Mouse (Mus musculus) heart, embryonic 12.5 days (tissue): ENCODE measurements around the gene Ubxn2a. TPM values are rescaled to one million over a fixed set of nuclear protein-coding genes. Genes with fewer than 3 reads are reported as not detected.
"Not testable (repeated sequence)": the region's sequence is repeated elsewhere in the genome, so short reads cannot be mapped to it uniquely, and the experiment has no call there.

ENCODE experiments used
- ATAC-seq: fragments of 200-750 bp; cut with Nextera tagmentation; 2 replicates; pipeline ENCODE4 v1.8.0; 2017; ENCODE audit warnings: moderate TSS enrichment, moderate library complexity; ENCODE audit not compliant: insufficient number of reproducible peaks, low FRiP score
- H3K27ac ChIP-seq: fragments of 300-500 bp; sonication (generic); 2 replicates; pipeline ENCODE4 v1.5.1; 2016; ENCODE audit warnings: mild to moderate bottlenecking, moderate library complexity; ENCODE audit not compliant: poor library complexity, severe bottlenecking
- H3K27me3 ChIP-seq: fragments of 300-500 bp; sonication (generic); replicated peaks from 2 replicates; pipeline ENCODE4 v1.6.1; 2016; ENCODE audit warnings: mild to moderate bottlenecking, moderate library complexity
- H3K36me3 ChIP-seq: fragments of 300-500 bp; sonication (generic); 2 replicates; pipeline ENCODE4 v1.6.1; 2016; ENCODE audit warnings: mild to moderate bottlenecking, moderate library complexity
- H3K4me1 ChIP-seq: fragments of 300-500 bp; sonication (generic); replicated peaks from 2 replicates; pipeline ENCODE4 v1.6.1; 2016; ENCODE audit warnings: mild to moderate bottlenecking
- H3K4me2 ChIP-seq: fragments of 300-500 bp; sonication (generic); 2 replicates; pipeline ENCODE4 v1.6.1; 2016; ENCODE audit warnings: mild to moderate bottlenecking, moderate library complexity
- H3K4me3 ChIP-seq: fragments of 300-500 bp; sonication (generic); 2 replicates; pipeline ENCODE4 v1.5.1; 2016; ENCODE audit warnings: mild to moderate bottlenecking
- H3K9ac ChIP-seq: fragments of 300-500 bp; sonication (generic); 2 replicates; pipeline ENCODE4 v1.6.1; 2016; ENCODE audit warnings: mild to moderate bottlenecking, moderate library complexity
- H3K9me3 ChIP-seq: fragments of 300-500 bp; sonication (generic); replicated peaks from 2 replicates; pipeline ENCODE4 v1.6.1; 2016; ENCODE audit warnings: mild to moderate bottlenecking, moderate library complexity
- WGBS: fragments of 180-500 bp; shearing (Covaris S2); methylation state at CpG from one replicate; pipeline ENCODE4 v1.1.7; 2016; 5-methylcytosine and 5-hydroxymethylcytosine counted together
- polyA plus RNA-seq: library from polyadenylated mRNA; unstranded; fragments of >200 nt; fragmentation: Nextera tagmentation; extraction: Ambion mirVana; gene quantifications from 2 replicates; pipeline ENCODE4 v1.2.1, GENCODE M21; 2016

Ubxn2a gene
- polyA plus RNA-seq, 1 experiment from 2014 or later: 36.0 TPM

DNA sequence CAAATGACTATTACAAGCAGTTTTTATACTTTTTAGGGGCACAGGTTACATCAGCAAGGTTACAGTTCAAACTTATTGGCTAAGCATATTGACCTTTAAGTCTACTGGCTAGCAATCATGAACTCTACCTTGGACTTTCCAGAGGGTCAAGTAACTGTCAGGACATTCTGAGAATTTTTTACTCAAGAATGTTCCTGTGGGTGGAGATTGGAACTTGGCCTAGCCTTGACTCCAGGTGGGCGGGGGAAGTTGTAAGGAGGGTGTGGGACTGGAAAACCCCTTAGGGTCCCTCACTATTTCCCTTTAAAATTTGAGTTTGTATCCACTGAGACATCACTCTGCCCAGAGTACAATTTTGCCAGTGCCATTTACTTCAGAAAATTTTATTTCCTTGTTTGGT lies 3.0 kb upstream of the Ubxn2a start:
- not testable (repeated sequence) for H3K9ac ChIP-seq, H3K9me3 ChIP-seq, H3K4me3 ChIP-seq, H3K27me3 ChIP-seq, H3K36me3 ChIP-seq, H3K27ac ChIP-seq, H3K4me2 ChIP-seq, H3K4me1 ChIP-seq, ATAC-seq
- WGBS: 88% methylated on average over 1 of the region's 1 CpGs

DNA sequence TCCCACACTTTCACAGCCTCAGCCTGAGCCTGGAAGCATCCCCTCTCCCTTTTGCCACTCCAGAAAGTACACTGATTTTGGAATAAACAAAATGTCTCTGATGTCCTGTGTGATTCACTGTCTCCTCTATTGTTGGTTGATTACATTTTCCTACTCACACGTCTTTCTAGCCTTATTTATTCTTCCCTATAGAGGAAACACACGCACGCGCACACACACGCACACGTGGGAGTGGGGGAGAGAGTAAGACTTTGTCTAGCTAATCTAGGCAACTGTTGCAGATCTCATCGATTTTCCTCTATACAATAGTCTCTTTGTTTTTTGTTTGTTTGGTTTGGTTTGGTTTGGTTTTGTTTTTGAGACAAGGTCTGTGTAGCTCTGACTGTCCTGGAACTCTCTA lies 886 bp upstream of the Ubxn2a start:
- H3K36me3 ChIP-seq: no peaks in the 10 kb centered on the region
- H3K4me1 ChIP-seq: no peaks in the 10 kb centered on the region
- no peak overlapping the region for H3K9ac ChIP-seq
- H3K4me2 ChIP-seq: no peak overlapping the region
- no peaks in the 10 kb centered on the region for H3K27me3 ChIP-seq
- 89% methylated on average over 7 of the region's 7 CpGs for WGBS
- H3K27ac ChIP-seq: no peak overlapping the region
- H3K4me3 ChIP-seq: no peak overlapping the region
- ATAC-seq: no peak
- H3K9me3 ChIP-seq: no peaks in the 10 kb centered on the region

DNA sequence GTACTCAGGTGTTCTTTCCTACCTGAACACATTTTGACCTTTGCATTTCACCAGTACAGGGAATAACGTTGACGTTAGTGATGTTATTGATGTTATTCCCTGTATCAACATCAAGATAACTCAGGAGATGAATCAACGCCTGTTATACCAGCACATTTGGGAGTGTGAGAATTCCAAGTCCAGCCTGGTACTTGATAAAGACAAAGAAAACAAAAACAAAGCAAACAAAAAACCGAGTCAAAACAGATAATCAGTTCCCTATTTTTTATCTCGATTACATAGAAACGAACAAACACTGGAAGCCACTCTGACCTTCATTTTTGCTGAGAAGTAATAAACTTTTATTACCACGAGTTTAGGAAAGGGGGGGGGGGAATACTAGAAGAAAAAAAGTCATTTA lies 1.0 kb downstream of the Ubxn2a start:
- H3K9me3 ChIP-seq: no peaks in the 10 kb centered on the region
- H3K27me3 ChIP-seq: no peaks in the 10 kb centered on the region
- 0 out of 2 replicates have a peak, but pooled peaks cover 5% of the 10 kb centered on the region for H3K36me3 ChIP-seq
- no peaks in the 10 kb centered on the region for H3K4me1 ChIP-seq
- peak overlapping the region; percentile 86 for H3K4me2 ChIP-seq
- ATAC-seq: no peak
- 41% methylated on average over 7 of the region's 7 CpGs for WGBS
- H3K27ac ChIP-seq: no peak overlapping the region
- peak overlapping the region; percentile 87; the same call in 1 of the 2 replicates for H3K9ac ChIP-seq
- peak overlapping the region; percentile 82 for H3K4me3 ChIP-seq

- no peaks in the 10 kb centered on the region for H3K27me3 ChIP-seq
- H3K27ac ChIP-seq: no peak overlapping the region
- 80% methylated on average over 7 of the region's 7 CpGs for WGBS
- no peak overlapping the region for H3K9ac ChIP-seq
- H3K9me3 ChIP-seq: no peaks in the 10 kb centered on the region
- H3K36me3 ChIP-seq: peaks cover 10% of the 10 kb centered on the region; the same call in 1 of the 2 replicates
- H3K4me3 ChIP-seq: no peak overlapping the region
- H3K4me2 ChIP-seq: no peak overlapping the region
- ATAC-seq: no peak
- H3K4me1 ChIP-seq: no peaks in the 10 kb centered on the region
Observed at GRCm38 (mm10) chr12:4905946-4906345, 1.6 kb downstream of the Ubxn2a start.

DNA sequence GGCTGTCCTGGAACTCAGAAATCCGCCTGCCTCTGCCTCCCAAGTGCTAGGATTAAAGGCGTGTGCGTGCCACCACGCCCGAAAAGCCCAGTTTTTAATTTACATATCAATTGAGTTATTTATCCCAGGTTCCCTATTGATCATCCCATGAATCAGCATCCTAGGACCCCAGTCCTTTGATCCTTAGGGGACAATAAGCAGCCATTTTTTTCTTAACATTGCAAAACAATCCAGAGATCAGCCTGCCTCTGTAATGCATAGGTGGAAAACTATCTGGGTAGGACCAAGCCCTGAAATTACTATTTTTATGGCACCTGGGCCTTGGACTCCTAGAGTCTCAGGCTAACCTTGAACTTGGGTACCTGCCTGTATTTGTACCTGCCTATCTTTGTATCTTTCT lies 9.5 kb downstream of the Ubxn2a start:
- Histone ChIP-seq H3K4me1 (no peaks in the 10 kb centered on the region), H3K27me3 (no peaks in the 10 kb centered on the region), H3K9me3 (no peaks in the 10 kb centered on the region), H3K4me3 (no peak overlapping the region), H3K36me3 (peaks cover 26% of the 10 kb centered on the region), H3K4me2 (no peak overlapping the region), H3K9ac (no peak overlapping the region), H3K27ac (no peak overlapping the region)
- no peak for ATAC-seq
- 92% methylated on average over 5 of the region's 5 CpGs for WGBS

- 89% methylated on average over 1 of the region's 1 CpGs for WGBS
- no peak overlapping the region for H3K27ac ChIP-seq
- H3K27me3 ChIP-seq: no peaks in the 10 kb centered on the region
- H3K4me2 ChIP-seq: no peak overlapping the region
- H3K9me3 ChIP-seq: no peaks in the 10 kb centered on the region
- no peak overlapping the region for H3K9ac ChIP-seq
- peaks cover 25% of the 10 kb centered on the region for H3K36me3 ChIP-seq
- ATAC-seq: no peak
- no peak overlapping the region for H3K4me3 ChIP-seq
- H3K4me1 ChIP-seq: peaks cover 7% of the 10 kb centered on the region
Observed at GRCm38 (mm10) chr12:4889891-4890290, 17.6 kb downstream of the Ubxn2a start.

DNA sequence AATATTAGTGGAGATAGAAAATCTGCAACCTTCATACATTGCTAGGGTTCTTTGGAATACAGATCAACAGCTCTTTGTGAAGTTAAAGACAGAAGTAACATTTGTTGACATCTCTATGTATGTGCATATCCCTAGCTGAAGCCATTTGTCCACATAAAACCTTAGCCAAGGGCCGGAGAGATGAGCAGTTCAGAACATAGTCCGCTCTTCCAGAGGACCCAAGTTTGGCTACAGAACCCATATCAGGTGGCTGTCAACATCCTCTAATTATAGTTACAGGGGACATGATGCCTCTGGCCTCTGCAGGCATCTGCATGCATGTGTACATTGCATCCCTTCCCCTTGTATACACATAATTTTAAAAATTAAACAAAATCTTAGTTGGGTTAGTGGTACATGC lies 18.3 kb downstream of the Ubxn2a start:
- no peak overlapping the region for H3K4me3 ChIP-seq
- ATAC-seq: no peak
- peaks cover 7% of the 10 kb centered on the region for H3K4me1 ChIP-seq
- WGBS: 50% methylated on average over 2 of the region's 2 CpGs
- H3K9ac ChIP-seq: no peak overlapping the region
- H3K4me2 ChIP-seq: no peak overlapping the region
- no peaks in the 10 kb centered on the region for H3K27me3 ChIP-seq
- H3K36me3 ChIP-seq: peaks cover 23% of the 10 kb centered on the region
- H3K9me3 ChIP-seq: no peaks in the 10 kb centered on the region
- H3K27ac ChIP-seq: no peak overlapping the region

- no peaks in the 10 kb centered on the region for H3K27me3 ChIP-seq
- peaks cover 20% of the 10 kb centered on the region for H3K36me3 ChIP-seq
- ATAC-seq: 0 out of 2 replicates have a peak, but pooled peaks have one; percentile 57
- no peaks in the 10 kb centered on the region for H3K9me3 ChIP-seq
- no peak overlapping the region for H3K4me2 ChIP-seq
- no peak overlapping the region for H3K9ac ChIP-seq
- no peak overlapping the region for H3K4me3 ChIP-seq
- H3K27ac ChIP-seq: no peak overlapping the region
- peaks cover 7% of the 10 kb centered on the region for H3K4me1 ChIP-seq
Observed at GRCm38 (mm10) chr12:4888739-4889138, 18.8 kb downstream of the Ubxn2a start.

DNA sequence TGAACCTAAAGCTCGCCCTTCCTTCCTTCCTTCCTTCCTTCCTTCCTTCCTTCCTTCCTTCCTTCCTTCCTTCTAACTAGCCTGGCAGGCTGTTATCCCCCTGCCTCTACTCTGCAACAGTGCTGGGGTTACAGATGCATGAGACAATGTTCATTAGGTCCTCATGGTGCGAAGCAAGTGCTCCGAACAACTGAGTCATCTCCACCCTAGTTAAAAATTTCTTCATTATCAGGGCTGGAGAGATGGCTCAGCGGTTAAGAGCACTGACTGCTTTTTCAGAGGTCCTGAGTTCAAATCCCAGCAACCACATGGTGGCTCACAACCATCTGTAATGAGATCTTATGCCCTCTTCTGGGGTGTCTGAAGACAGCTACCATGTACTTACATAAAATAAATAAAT lies 20.9 kb downstream of the Ubxn2a start:
- H3K4me3 ChIP-seq, H3K4me2 ChIP-seq, H3K9me3 ChIP-seq, H3K27me3 ChIP-seq, H3K4me1 ChIP-seq, ATAC-seq, H3K9ac ChIP-seq, H3K27ac ChIP-seq: not testable (repeated sequence)
- H3K36me3 ChIP-seq: peaks cover 35% of the 10 kb centered on the region
- WGBS: 94% methylated on average over 4 of the region's 4 CpGs

DNA sequence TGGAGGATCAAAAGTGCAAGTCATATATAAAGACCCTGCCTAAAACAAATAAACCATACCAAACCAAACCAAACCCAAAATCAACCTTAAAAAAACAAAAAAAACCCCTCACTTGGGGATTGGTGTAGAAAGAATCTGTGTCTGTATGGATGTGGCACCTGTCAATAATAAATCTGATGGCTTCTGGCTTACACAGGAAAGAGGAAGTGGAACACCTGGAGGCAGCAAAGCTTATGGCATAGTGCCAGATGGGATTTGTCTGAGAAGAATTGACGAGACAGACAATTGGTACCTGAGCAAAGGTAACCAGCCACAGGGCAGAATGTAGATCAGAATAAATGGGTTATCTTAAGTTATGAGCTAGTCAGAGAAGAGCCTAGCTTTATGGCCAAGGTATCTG lies 22.4 kb downstream of the Ubxn2a start:
- Histone ChIP-seq H3K9ac (no peak overlapping the region), H3K4me1 (peaks cover 7% of the 10 kb centered on the region), H3K4me3 (no peak overlapping the region), H3K4me2 (no peak overlapping the region), H3K9me3 (no peaks in the 10 kb centered on the region), H3K36me3 (peaks cover 36% of the 10 kb centered on the region), H3K27me3 (no peaks in the 10 kb centered on the region), H3K27ac (no peak overlapping the region)
- ATAC-seq: no peak
- WGBS: 81% methylated on average over 1 of the region's 1 CpGs

- H3K4me1 ChIP-seq: no peaks in the 10 kb centered on the region
- H3K9me3 ChIP-seq: peaks cover 4% of the 10 kb centered on the region; the same call in 1 of the 2 replicates
- no peak for ATAC-seq
- no peak overlapping the region for H3K9ac ChIP-seq
- H3K27ac ChIP-seq: no peak overlapping the region
- no peaks in the 10 kb centered on the region for H3K27me3 ChIP-seq
- no peak overlapping the region for H3K4me3 ChIP-seq
- H3K36me3 ChIP-seq: peaks cover 49% of the 10 kb centered on the region
- H3K4me2 ChIP-seq: no peak overlapping the region
- WGBS: 87% methylated on average over 2 of the region's 2 CpGs
Observed at GRCm38 (mm10) chr12:4882086-4882485, 25.4 kb downstream of the Ubxn2a start.

DNA sequence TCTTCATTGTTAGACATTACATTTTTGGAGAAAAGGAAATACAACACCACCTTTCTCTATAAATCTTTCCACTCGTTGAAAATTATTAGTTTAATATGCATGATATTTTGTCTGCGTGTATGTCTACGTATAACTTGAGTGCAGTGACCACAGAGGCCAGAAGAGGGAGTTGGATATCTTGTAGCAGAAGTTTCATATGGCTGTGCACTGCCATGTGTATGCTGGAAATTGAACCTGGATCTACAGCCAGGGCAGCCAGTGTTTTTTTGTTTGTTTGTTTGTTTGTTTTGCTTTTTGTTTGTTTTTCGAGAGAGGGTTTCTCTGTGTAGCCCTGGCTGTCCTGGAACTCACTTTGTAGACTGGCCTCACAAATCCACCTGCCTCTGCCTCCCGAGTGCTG lies 28.5 kb downstream of the Ubxn2a start:
- peaks cover 42% of the 10 kb centered on the region for H3K36me3 ChIP-seq

More for the DNA sequence above, 28.5 kb downstream of the Ubxn2a start:
- Histone ChIP-seq H3K9ac (no peak overlapping the region), H3K27ac (no peak overlapping the region), H3K9me3 (peaks cover 4% of the 10 kb centered on the region; the same call in 1 of the 2 replicates), H3K4me3 (no peak overlapping the region), H3K27me3 (no peaks in the 10 kb centered on the region), H3K4me2 (no peak overlapping the region), H3K4me1 (peaks cover 8% of the 10 kb centered on the region)
- 93% methylated on average over 5 of the region's 5 CpGs for WGBS
- no peak for ATAC-seq
